Mouse (Mus musculus): ENCODE measurements around the gene Aff1. TPM values are rescaled to one million over a fixed set of nuclear protein-coding genes. Genes with fewer than 3 reads are reported as not detected.
A peak's percentile ranks its signal among the peaks of the same experiment; 100 is the strongest.

Aff1 gene
- total and polyA plus RNA-seq, 2 experiments from 2014 or later = 6.5 to 29.0 TPM

DNA sequence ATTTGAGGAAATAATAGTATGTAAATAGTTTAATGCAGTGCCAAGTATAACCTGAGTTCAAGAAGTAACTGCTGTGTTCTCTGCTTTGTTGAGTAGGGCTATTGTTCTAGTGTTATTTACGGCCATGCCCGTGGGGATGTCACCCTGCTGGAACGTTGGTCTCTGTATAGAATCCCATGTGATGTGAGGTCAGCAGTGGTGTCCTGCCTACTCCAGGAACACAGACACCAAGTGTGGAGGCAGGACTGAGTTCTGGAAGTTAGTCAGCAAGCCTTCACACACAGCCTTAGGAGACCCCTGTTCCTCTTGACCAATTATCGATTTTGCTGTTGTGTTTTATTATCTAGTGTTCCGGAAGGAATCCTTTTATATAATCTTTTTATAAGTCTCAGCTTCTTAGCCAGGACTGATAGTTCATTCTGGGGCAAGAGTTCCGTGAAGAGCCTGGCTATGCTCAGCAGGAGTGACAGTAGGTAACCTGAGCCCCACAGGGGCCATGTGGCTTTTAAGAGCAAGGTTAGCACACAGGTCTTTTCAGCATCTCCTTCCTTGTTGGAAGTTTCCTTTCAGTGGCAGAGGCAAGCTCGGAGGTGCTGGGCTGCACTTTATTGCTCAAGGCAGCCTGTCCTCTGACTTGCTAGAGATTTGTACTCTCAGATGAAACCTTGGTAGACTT is 115.6 kb downstream of the Aff1 start:
- Histone ChIP-seq H3K9me3 (replicated peaks; ENCODE audit: control insufficient read depth, low read length) (no peaks in the 10 kb centered on the region), H3K9ac (replicated peaks; ENCODE audit: low read depth, low read length) (no peak overlapping the region), H3K27ac (ENCODE audit: low read depth) (0 out of 2 replicates have a peak overlapping the region, but pooled peaks have one; percentile 38), H3K4me3 (ENCODE audit: low read depth, low read length) (no peak overlapping the region), H3K27me3 (ENCODE audit: control insufficient read depth, insufficient read depth, low read length) (no peaks in the 10 kb centered on the region), H3K36me3 (replicated peaks; ENCODE audit: control insufficient read depth, insufficient read depth, low read length) (0 out of 2 replicates have a peak, but pooled peaks cover 5% of the 10 kb centered on the region), H3K4me1 (ENCODE audit: control insufficient read depth, insufficient read depth) (peaks cover 30% of the 10 kb centered on the region), H3K4me2 (ENCODE audit: low read depth, low read length) (no peak overlapping the region)
- WGBS = 39% methylated on average over 7 of the region's 7 CpGs
- ATAC-seq (ENCODE audit: insufficient read depth, low read depth) (peak; percentile 62; the same call in 1 of the 2 replicates), DNase-seq (ENCODE audit: low spot score) (peak; percentile 33)
- no peak for TF ChIP-seq CTCF (IDR thresholded peaks at IDR 0.05; ENCODE audit: low read depth)
- no peak for TF ChIP-seq EP300 (IDR thresholded peaks at IDR 0.05; ENCODE audit: low read depth)

DNA sequence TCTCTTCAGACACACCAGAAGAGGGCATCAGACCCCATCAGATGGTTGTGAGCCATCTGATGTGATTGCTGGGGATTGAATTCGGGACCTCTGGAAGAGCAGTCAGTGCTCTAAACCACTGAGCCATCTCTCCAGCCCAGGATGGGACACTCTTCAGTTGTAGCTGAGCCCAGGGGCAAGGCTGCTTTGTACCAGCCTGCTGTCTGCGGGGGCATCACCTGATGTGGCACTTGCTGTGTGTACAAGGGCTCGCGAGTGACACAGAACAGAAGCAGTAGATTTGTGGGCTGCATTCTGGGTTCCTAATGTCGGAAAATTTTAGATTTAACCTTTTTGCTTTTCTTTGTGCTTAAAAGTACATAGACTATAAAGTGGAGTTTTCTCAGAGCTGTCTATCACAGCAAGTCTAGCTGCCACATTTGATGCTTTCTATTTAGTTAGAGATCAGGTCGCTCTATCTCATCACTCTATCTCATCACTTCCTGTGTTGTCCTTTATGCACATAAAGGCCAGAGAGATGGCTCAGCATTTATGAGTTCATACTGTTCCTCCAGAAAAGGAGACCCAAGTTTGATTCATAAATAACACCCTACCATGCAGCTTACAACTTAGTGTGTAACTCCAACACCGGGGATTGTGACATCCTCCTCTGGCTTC is 117.6 kb downstream of the Aff1 start:
- WGBS = 87% methylated on average over 7 of the region's 7 CpGs
- Histone ChIP-seq H3K4me3 (ENCODE audit: low read depth, low read length) (no peak overlapping the region), H3K9ac (replicated peaks; ENCODE audit: low read depth, low read length) (no peak overlapping the region), H3K4me1 (ENCODE audit: control insufficient read depth, insufficient read depth) (peaks cover 20% of the 10 kb centered on the region), H3K27me3 (ENCODE audit: control insufficient read depth, insufficient read depth, low read length) (no peaks in the 10 kb centered on the region), H3K4me2 (ENCODE audit: low read depth, low read length) (no peak overlapping the region), H3K36me3 (replicated peaks; ENCODE audit: control insufficient read depth, insufficient read depth, low read length) (peaks cover 5% of the 10 kb centered on the region; the same call in 1 of the 2 replicates), H3K9me3 (replicated peaks; ENCODE audit: control insufficient read depth, low read length) (no peaks in the 10 kb centered on the region), H3K27ac (ENCODE audit: low read depth) (no peak overlapping the region)
- DNase-seq (ENCODE audit: low spot score) (no peak), ATAC-seq (ENCODE audit: insufficient read depth, low read depth) (no peak)
- no peak for TF ChIP-seq EP300 (IDR thresholded peaks at IDR 0.05; ENCODE audit: low read depth)
- no peak for TF ChIP-seq CTCF (IDR thresholded peaks at IDR 0.05; ENCODE audit: low read depth)

DNA sequence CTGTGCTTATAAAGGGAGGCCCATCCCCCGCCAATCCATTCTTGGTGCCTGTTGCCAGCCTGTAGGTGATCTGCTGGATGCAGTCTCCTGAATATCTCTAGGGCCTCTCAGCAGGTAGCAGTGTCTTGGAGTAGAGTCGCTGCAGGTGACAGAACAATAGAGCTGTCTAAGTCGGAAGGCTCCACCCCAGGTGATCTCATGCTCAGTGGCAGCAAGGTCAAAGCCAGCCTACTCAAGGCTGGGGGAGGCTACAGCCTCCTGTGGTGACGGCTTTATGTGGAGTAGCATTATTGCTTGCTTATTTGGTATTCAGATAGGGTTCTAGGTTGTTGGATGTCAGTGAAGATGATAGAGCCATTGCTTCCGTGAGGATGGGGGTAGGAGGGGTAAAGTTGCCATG is 121.1 kb downstream of the Aff1 start:
- H3K36me3 ChIP-seq (replicated peaks; ENCODE audit: control insufficient read depth, insufficient read depth, low read length) = peaks cover 5% of the 10 kb centered on the region; the same call in 1 of the 2 replicates
- H3K4me3 ChIP-seq (ENCODE audit: low read depth, low read length) = no peak overlapping the region
- H3K9ac ChIP-seq (replicated peaks; ENCODE audit: low read depth, low read length) = no peak overlapping the region
- 86% methylated on average over 5 of the region's 5 CpGs for WGBS
- no peak overlapping the region for H3K27ac ChIP-seq (ENCODE audit: low read depth)
- ATAC-seq (ENCODE audit: insufficient read depth, low read depth) (no peak), DNase-seq (ENCODE audit: low spot score) (no peak)
- no peaks in the 10 kb centered on the region for H3K27me3 ChIP-seq (ENCODE audit: control insufficient read depth, insufficient read depth, low read length)
- no peaks in the 10 kb centered on the region for H3K9me3 ChIP-seq (replicated peaks; ENCODE audit: control insufficient read depth, low read length)
- 0 out of 2 replicates have a peak, but pooled peaks cover 4% of the 10 kb centered on the region for H3K4me1 ChIP-seq (ENCODE audit: control insufficient read depth, insufficient read depth)
- no peak for TF ChIP-seq EP300 (IDR thresholded peaks at IDR 0.05; ENCODE audit: low read depth)
- no peak for TF ChIP-seq CTCF (IDR thresholded peaks at IDR 0.05; ENCODE audit: low read depth)
- H3K4me2 ChIP-seq (ENCODE audit: low read depth, low read length) = no peak overlapping the region

DNA sequence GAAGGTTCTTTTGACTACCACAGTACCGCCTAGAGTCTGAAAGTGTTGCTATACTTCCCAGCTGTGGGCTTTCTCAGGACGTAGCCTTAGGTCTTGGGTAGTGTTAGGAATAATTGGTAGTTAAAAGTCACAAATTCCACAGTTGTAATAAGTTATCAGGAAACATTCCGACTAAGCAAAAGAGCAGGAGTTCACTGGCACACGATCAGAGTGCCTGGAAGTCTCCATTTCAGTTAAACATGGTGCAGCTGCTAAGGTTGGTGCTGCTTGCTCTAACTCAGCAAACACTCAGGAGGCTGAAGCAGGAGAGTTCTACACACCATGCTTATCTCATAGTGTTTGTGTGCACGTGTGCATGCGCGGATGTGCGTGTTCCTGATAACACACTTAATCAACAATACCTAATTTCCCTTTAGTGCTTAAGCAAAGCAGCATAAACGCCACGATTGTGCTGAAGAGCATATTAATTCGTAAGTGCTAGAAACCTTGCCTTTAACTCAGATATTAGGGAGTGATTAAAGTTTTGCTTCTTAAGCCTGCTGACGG is 121.9 kb downstream of the Aff1 start:
- no peak for DNase-seq (ENCODE audit: low spot score)
- Histone ChIP-seq H3K9ac (replicated peaks; ENCODE audit: low read depth, low read length) (no peak overlapping the region), H3K27me3 (ENCODE audit: control insufficient read depth, insufficient read depth, low read length) (no peaks in the 10 kb centered on the region), H3K4me2 (ENCODE audit: low read depth, low read length) (no peak overlapping the region), H3K9me3 (replicated peaks; ENCODE audit: control insufficient read depth, low read length) (no peaks in the 10 kb centered on the region), H3K27ac (ENCODE audit: low read depth) (no peak overlapping the region), H3K36me3 (replicated peaks; ENCODE audit: control insufficient read depth, insufficient read depth, low read length) (peaks cover 5% of the 10 kb centered on the region; the same call in 1 of the 2 replicates), H3K4me3 (ENCODE audit: low read depth, low read length) (no peak overlapping the region), H3K4me1 (ENCODE audit: control insufficient read depth, insufficient read depth) (0 out of 2 replicates have a peak, but pooled peaks cover 4% of the 10 kb centered on the region)
- WGBS = 73% methylated on average over 12 of the region's 12 CpGs
- ATAC-seq (ENCODE audit: insufficient read depth, low read depth) = no peak
- TF ChIP-seq EP300 (IDR thresholded peaks at IDR 0.05; ENCODE audit: low read depth) (no peak), CTCF (IDR thresholded peaks at IDR 0.05; ENCODE audit: low read depth) (no peak)

DNA sequence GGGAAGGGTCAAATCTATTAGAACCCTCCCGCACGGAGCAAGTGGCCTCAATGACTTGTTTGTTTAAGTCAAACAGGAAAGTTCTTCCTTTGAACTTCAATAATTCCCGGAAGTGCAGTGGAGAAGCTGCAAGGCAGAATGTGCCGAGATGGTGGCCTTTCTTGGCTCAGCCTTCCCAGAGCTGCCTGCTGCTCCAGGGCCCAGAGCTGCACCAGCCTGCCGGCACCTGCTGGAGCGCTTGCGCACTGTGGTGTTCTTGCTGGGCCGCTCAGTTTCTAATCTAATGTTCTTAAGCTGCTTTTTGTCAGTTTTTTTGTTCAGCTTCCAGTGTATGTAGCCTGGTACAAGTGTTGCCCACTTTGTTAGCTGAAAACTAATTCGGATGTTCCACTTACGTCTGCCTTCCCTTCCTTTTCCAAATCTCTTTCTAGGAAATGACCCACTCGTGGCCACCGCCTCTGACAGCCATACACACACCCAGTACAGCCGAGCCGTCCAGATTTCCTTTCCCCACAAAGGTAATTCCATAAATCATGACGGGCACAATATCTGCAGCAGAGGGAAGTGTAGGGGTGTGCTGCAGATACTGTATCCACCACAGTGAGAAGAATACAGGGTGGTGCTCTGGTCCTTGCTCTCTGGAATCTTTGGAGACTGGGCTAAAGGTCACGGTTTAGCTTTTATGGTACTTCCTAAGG is 122.5 kb downstream of the Aff1 start:
- peaks cover 5% of the 10 kb centered on the region; the same call in 1 of the 2 replicates for H3K36me3 ChIP-seq (replicated peaks; ENCODE audit: control insufficient read depth, insufficient read depth, low read length)
- 0 out of 2 replicates have a peak, but pooled peaks cover 4% of the 10 kb centered on the region for H3K4me1 ChIP-seq (ENCODE audit: control insufficient read depth, insufficient read depth)
- ATAC-seq (ENCODE audit: insufficient read depth, low read depth) = no peak
- H3K9me3 ChIP-seq (replicated peaks; ENCODE audit: control insufficient read depth, low read length) = no peaks in the 10 kb centered on the region
- WGBS = 58% methylated on average over 16 of the region's 16 CpGs
- TF ChIP-seq EP300 (IDR thresholded peaks at IDR 0.05; ENCODE audit: low read depth) (no peak), CTCF (IDR thresholded peaks at IDR 0.05; ENCODE audit: low read depth) (no peak)
- no peak overlapping the region for H3K9ac ChIP-seq (replicated peaks; ENCODE audit: low read depth, low read length)
- 0 out of 2 replicates have a peak overlapping the region, but pooled peaks have one; percentile 20 for H3K27ac ChIP-seq (ENCODE audit: low read depth)
- peak; percentile 22 for DNase-seq (ENCODE audit: low spot score)
- H3K27me3 ChIP-seq (ENCODE audit: control insufficient read depth, insufficient read depth, low read length) = no peaks in the 10 kb centered on the region
- H3K4me3 ChIP-seq (ENCODE audit: low read depth, low read length) = no peak overlapping the region
- 0 out of 2 replicates have a peak overlapping the region, but pooled peaks have one; percentile 0 for H3K4me2 ChIP-seq (ENCODE audit: low read depth, low read length)
